Mouse (Mus musculus): ENCODE measurements around the gene Mprip. TPM values are rescaled to one million over a fixed set of nuclear protein-coding genes. Genes with fewer than 3 reads are reported as not detected.

Gene Mprip
- polyA plus RNA-seq, 1 experiment from 2014 or later, result 75.3 TPM

GRCm38 (mm10) chr11:59680111-59680510, 19.0 kb downstream of the Mprip start:
- H3K27me3 ChIP-seq (replicated peaks), result no peaks in the 10 kb centered on the region
- no peaks in the 10 kb centered on the region for H3K4me1 ChIP-seq
- H3K9me3 ChIP-seq, result no peaks in the 10 kb centered on the region
- ATAC-seq (ENCODE audit: insufficient read depth, low FRiP score, low read depth), result no peak
- H3K9ac ChIP-seq, result no peak overlapping the region
- H3K36me3 ChIP-seq, result no peaks in the 10 kb centered on the region
- no peak overlapping the region for H3K4me3 ChIP-seq (replicated peaks)
- H3K27ac ChIP-seq, result no peak overlapping the region
- WGBS, result 71% methylated on average over 5 of the region's 5 CpGs
- no peak overlapping the region for H3K4me2 ChIP-seq

DNA sequence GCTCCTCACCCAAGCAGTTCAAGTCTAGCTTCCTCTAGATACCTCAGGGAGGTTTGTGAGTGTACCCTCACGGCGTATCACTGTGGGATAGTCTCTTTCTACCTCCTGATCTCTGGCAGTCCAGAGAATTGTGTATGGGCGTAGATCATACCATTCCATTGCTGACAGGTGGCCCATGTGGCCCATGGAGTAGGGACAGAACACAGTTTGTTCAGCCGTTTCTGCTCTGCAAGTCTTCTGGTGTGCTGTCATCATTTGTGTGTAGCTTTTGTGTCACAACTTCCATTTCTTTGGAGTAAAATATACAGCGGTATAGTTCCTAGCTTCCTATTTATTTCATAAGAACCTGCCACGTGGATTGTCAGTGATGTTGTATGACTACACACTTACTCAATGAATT, 23.9 kb downstream of the Mprip start:
- H3K9me3 ChIP-seq, result no peaks in the 10 kb centered on the region
- no peaks in the 10 kb centered on the region for H3K4me1 ChIP-seq
- no peak for ATAC-seq (ENCODE audit: insufficient read depth, low FRiP score, low read depth)
- no peak overlapping the region for H3K4me3 ChIP-seq (replicated peaks)
- no peak overlapping the region for H3K9ac ChIP-seq
- 90% methylated on average over 6 of the region's 6 CpGs for WGBS
- no peaks in the 10 kb centered on the region for H3K27me3 ChIP-seq (replicated peaks)
- no peaks in the 10 kb centered on the region for H3K36me3 ChIP-seq
- no peak overlapping the region for H3K4me2 ChIP-seq
- H3K27ac ChIP-seq, result no peak overlapping the region

DNA sequence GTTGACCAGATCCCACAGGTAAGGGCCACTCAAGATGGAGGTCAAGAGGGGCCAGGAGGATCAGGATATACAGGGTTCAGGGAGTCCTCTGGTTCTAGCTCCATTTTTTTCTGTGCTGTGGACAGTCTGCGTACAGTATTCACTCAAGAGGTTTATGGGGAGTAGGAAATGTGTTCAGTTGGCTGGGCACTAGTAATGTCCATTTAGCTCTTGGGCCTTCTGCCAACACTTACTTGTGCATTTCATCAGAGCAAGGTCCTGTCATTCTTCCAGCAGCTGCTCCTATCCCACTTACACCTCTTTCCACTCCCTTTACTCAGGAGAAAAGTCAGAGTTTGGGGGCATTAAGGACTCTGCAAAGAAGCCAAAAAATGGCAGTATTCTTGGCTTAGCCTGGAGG, 33.4 kb downstream of the Mprip start:
- no peaks in the 10 kb centered on the region for H3K27me3 ChIP-seq (replicated peaks)
- H3K27ac ChIP-seq, result no peak overlapping the region
- peaks cover 16% of the 10 kb centered on the region for H3K36me3 ChIP-seq
- ATAC-seq (ENCODE audit: insufficient read depth, low FRiP score, low read depth), result no peak
- WGBS, result 50% methylated on average over 1 of the region's 1 CpGs
- no peak overlapping the region for H3K4me3 ChIP-seq (replicated peaks)
- peaks cover 11% of the 10 kb centered on the region; the same call in 1 of the 2 replicates for H3K4me1 ChIP-seq
- no peak overlapping the region for H3K9ac ChIP-seq
- H3K9me3 ChIP-seq, result no peaks in the 10 kb centered on the region
- no peak overlapping the region for H3K4me2 ChIP-seq

GRCm38 (mm10) chr11:59695550-59695949, 34.4 kb downstream of the Mprip start:
- H3K27ac ChIP-seq, result no peak overlapping the region
- H3K4me1 ChIP-seq, result peaks cover 11% of the 10 kb centered on the region; the same call in 1 of the 2 replicates
- H3K36me3 ChIP-seq, result peaks cover 23% of the 10 kb centered on the region
- no peak overlapping the region for H3K4me2 ChIP-seq
- no peak for ATAC-seq (ENCODE audit: insufficient read depth, low FRiP score, low read depth)
- H3K27me3 ChIP-seq (replicated peaks), result no peaks in the 10 kb centered on the region
- H3K4me3 ChIP-seq (replicated peaks), result no peak overlapping the region
- H3K9me3 ChIP-seq, result no peaks in the 10 kb centered on the region
- no peak overlapping the region for H3K9ac ChIP-seq

GRCm38 (mm10) chr11:59697572-59697971, 36.5 kb downstream of the Mprip start:
- Histone ChIP-seq H3K4me3 (replicated peaks) (no peak overlapping the region), H3K27me3 (replicated peaks) (no peaks in the 10 kb centered on the region), H3K4me2 (no peak overlapping the region), H3K36me3 (peaks cover 29% of the 10 kb centered on the region), H3K9ac (no peak overlapping the region), H3K4me1 (peaks cover 11% of the 10 kb centered on the region; the same call in 1 of the 2 replicates), H3K9me3 (no peaks in the 10 kb centered on the region), H3K27ac (no peak overlapping the region)
- WGBS, result 77% methylated on average over 1 of the region's 1 CpGs
- ATAC-seq (ENCODE audit: insufficient read depth, low FRiP score, low read depth), result no peak

DNA sequence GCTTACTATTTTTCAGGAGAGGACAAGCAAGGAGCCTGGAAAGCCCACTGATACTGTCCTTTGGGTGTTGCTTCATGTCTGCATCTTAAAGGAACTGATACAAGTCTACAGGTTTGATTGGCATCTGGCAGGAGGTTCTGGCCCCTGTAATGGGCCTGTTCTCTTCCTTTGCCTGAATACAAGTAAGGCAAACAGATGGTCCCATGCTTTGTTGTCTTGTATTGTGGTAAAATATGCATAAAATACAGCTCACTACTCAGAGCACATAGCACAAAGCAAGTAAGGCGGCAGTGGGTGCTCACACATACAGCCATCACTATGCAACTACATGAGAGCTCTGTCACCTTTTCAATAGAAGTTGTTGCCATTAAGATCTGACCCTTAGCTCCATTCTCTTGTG, 39.7 kb downstream of the Mprip start:
- peaks cover 29% of the 10 kb centered on the region for H3K36me3 ChIP-seq
- no peak overlapping the region for H3K4me2 ChIP-seq
- 95% methylated on average over 1 of the region's 1 CpGs for WGBS

GRCm38 (mm10) chr11:59705113-59705512, 44.0 kb downstream of the Mprip start:
- H3K9me3 ChIP-seq, result no peaks in the 10 kb centered on the region
- H3K27me3 ChIP-seq (replicated peaks), result no peaks in the 10 kb centered on the region
- no peak overlapping the region for H3K4me3 ChIP-seq (replicated peaks)
- H3K4me2 ChIP-seq, result no peak overlapping the region
- WGBS, result 82% methylated on average over 2 of the region's 2 CpGs
- ATAC-seq (ENCODE audit: insufficient read depth, low FRiP score, low read depth), result no peak
- H3K9ac ChIP-seq, result no peak overlapping the region
- 0 out of 2 replicates have a peak overlapping the region, but pooled peaks have one; percentile 2 for H3K27ac ChIP-seq
- H3K4me1 ChIP-seq, result peaks cover 20% of the 10 kb centered on the region
- 0 out of 2 replicates have a peak, but pooled peaks cover 9% of the 10 kb centered on the region for H3K36me3 ChIP-seq

More for the DNA sequence above, 39.7 kb downstream of the Mprip start:
- Histone ChIP-seq H3K27me3 (replicated peaks) (no peaks in the 10 kb centered on the region), H3K27ac (no peak overlapping the region), H3K9ac (no peak overlapping the region), H3K4me3 (replicated peaks) (no peak overlapping the region), H3K4me1 (0 out of 2 replicates have a peak, but pooled peaks cover 1% of the 10 kb centered on the region), H3K9me3 (no peaks in the 10 kb centered on the region)
- no peak for ATAC-seq (ENCODE audit: insufficient read depth, low FRiP score, low read depth)

DNA sequence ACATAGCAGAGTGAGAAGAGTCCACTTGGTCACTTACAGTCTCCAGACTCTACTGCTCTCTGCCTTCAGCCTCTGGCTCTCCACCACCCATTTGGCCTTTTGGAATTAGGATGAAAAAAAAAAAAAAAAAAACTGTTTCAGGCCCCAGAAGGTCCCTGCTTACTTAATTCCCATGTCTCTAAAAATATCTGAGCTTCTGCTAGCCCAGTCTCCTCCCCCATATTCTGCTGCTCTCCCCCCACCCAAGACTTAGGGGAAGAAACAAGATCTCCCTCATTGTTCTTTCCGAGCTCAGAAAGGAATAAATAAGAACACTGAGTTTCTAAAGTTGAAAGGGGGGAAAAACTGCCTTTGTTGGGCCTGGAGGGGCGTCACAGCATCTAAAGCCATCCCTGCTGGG, 46.4 kb downstream of the Mprip start:
- Histone ChIP-seq H3K9ac (no peak overlapping the region), H3K9me3 (no peaks in the 10 kb centered on the region), H3K4me1 (peaks cover 20% of the 10 kb centered on the region), H3K36me3 (no peaks in the 10 kb centered on the region), H3K4me3 (replicated peaks) (no peak overlapping the region), H3K4me2 (peak overlapping the region; percentile 8; the same call in 1 of the 2 replicates), H3K27ac (peak overlapping the region; percentile 95), H3K27me3 (replicated peaks) (no peaks in the 10 kb centered on the region)
- WGBS, result 37% methylated on average over 2 of the region's 2 CpGs
- ATAC-seq (ENCODE audit: insufficient read depth, low FRiP score, low read depth), result no peak

DNA sequence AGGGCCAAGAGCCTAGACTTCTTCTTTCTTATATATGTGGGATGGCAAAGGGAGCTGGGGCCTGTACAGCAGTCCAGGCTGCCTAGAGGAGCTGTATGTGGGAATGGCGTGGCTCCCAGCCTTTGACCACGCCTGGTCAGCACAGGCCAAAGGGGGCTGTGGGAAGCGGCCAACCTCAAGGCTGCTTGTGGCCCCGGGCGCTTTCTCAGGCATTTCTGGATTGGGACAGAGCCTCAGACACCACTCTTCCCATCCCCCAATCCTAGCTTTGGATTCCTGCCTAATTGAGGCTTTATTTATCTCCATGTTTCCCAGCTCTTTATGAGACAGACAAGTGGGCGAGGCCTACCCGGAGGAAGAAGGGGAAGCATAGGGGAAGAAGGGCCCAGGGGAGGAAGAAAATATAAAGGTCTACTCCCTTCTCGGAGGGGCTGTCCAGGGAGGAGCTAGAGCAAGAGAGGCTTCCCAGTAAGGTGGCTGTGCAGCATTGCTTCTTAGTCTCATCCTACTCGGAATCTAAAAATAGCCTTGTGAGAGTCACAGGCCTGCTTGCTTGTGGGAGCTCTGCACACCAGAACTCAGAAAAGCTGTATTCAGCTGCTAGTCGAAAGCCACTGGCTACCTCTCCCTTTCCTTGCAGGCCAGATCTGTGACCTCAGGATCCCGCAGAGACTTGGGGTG, 47.0 kb downstream of the Mprip start:
- peak; percentile 79 for ATAC-seq (ENCODE audit: insufficient read depth, low FRiP score, low read depth)
- no peak overlapping the region for H3K9ac ChIP-seq
- H3K27me3 ChIP-seq (replicated peaks), result no peaks in the 10 kb centered on the region
- peak overlapping the region; percentile 37 for H3K4me2 ChIP-seq
- 34% methylated on average over 11 of the region's 11 CpGs for WGBS
- no peaks in the 10 kb centered on the region for H3K9me3 ChIP-seq
- no peak overlapping the region for H3K4me3 ChIP-seq (replicated peaks)
- H3K27ac ChIP-seq, result peak overlapping the region; percentile 95
- H3K36me3 ChIP-seq, result no peaks in the 10 kb centered on the region
- H3K4me1 ChIP-seq, result peaks cover 20% of the 10 kb centered on the region

DNA sequence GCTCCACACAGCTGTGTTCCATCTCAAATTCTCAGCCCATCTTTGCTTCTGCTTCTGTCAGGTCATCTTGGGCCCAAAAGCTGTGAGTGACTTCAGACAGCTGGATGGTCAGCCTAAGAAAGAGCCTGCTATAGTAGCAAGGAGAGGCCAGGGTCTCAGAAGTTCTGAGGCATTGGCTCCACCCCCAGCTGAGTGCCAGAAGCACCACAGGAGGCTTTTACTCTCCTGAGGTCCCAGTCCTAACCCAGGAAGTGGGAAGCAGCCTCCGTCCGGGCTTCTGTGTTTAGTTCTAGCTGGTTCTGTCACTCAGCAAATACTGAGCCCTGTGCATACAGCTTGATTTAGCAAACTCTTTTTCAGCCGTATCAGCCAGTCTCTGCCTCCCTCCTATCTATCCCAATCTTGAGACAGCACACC, 54.3 kb downstream of the Mprip start:
- Histone ChIP-seq H3K36me3 (no peaks in the 10 kb centered on the region), H3K9ac (no peak overlapping the region), H3K27ac (0 out of 2 replicates have a peak overlapping the region, but pooled peaks have one; percentile 45), H3K4me3 (replicated peaks) (no peak overlapping the region), H3K4me2 (no peak overlapping the region), H3K4me1 (peaks cover 4% of the 10 kb centered on the region; the same call in 1 of the 2 replicates), H3K9me3 (no peaks in the 10 kb centered on the region), H3K27me3 (replicated peaks) (no peaks in the 10 kb centered on the region)
- ATAC-seq (ENCODE audit: insufficient read depth, low FRiP score, low read depth), result peak; percentile 35; the same call in 1 of the 2 replicates
- WGBS, result 43% methylated on average over 3 of the region's 3 CpGs

DNA sequence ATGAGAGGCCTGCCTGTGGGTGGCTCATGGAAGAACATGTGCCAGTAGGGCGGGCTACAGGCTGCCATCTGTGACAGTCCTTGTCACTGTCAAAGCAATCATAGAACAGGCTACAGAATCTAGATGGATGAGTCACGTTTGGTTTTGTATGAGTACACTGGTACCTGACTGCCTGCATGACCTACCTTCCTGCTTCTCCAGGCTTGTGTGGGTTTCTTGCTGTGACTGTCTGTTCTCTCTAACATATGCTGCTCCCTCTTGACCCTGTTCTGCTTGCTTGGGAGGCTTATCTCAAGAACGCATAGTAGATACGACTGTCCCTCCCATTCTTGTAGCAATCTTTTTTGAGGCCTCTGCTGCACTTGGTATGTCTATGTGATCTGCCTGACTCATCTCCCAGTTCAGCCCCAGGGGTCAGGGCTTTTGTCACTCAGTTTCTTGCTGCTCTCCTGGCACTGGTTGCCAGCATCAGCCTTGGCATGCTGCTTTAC, 56.7 kb downstream of the Mprip start:
- Histone ChIP-seq H3K36me3 (no peaks in the 10 kb centered on the region), H3K27me3 (replicated peaks) (no peaks in the 10 kb centered on the region), H3K4me2 (no peak overlapping the region), H3K4me1 (peaks cover 4% of the 10 kb centered on the region; the same call in 1 of the 2 replicates), H3K9me3 (no peaks in the 10 kb centered on the region), H3K4me3 (replicated peaks) (no peak overlapping the region), H3K27ac (no peak overlapping the region), H3K9ac (no peak overlapping the region)
- no peak for ATAC-seq (ENCODE audit: insufficient read depth, low FRiP score, low read depth)
- WGBS, result 65% methylated on average over 4 of the region's 4 CpGs

DNA sequence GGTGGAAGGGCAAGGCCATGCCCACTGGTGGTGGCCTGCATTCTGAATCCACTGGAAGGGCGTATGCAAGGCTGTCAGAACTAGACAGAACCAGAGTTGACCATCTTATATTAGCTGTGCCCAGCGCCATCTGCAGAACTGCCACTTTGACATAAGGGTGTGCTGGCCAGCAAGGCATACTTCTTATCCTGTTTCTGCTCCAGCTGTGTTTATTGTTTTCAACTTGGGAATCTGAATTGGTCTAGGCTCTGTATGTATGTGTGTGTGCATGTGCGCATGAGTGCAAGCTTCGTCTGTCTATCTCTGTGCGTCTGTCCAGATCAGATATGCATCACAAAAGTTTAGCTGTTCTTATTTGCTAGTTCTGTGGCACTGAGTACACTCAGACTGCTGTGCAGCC, 58.1 kb downstream of the Mprip start:
- 76% methylated on average over 5 of the region's 5 CpGs for WGBS

More for the DNA sequence above, 58.1 kb downstream of the Mprip start:
- Histone ChIP-seq H3K9me3 (no peaks in the 10 kb centered on the region), H3K4me1 (peaks cover 4% of the 10 kb centered on the region; the same call in 1 of the 2 replicates), H3K4me3 (replicated peaks) (no peak overlapping the region), H3K27ac (no peak overlapping the region), H3K27me3 (replicated peaks) (no peaks in the 10 kb centered on the region), H3K9ac (no peak overlapping the region), H3K36me3 (no peaks in the 10 kb centered on the region), H3K4me2 (no peak overlapping the region)
- no peak for ATAC-seq (ENCODE audit: insufficient read depth, low FRiP score, low read depth)
